Mouse (Mus musculus): ENCODE measurements around the gene Nxph1. TPM values are rescaled to one million over a fixed set of nuclear protein-coding genes. Genes with fewer than 3 reads are reported as not detected.
A peak's percentile ranks its signal among the peaks of the same experiment; 100 is the strongest.

The Nxph1 gene
- polyA plus RNA-seq, 1 experiment from 2014 or later, result 1.6 TPM

GRCm38 (mm10) chr6:9182477-9182876 is 234.2 kb downstream of the Nxph1 start:
- no peak overlapping the region for H3K9ac ChIP-seq
- no peaks in the 10 kb centered on the region for H3K27me3 ChIP-seq
- WGBS, result 57% methylated on average over 3 of the region's 3 CpGs
- no peaks in the 10 kb centered on the region for H3K9me3 ChIP-seq
- H3K4me1 ChIP-seq, result no peaks in the 10 kb centered on the region
- no peaks in the 10 kb centered on the region for H3K36me3 ChIP-seq
- H3K4me2 ChIP-seq (replicated peaks), result no peak overlapping the region
- H3K27ac ChIP-seq, result no peak overlapping the region
- no peak overlapping the region for H3K4me3 ChIP-seq
- no peak for ATAC-seq (ENCODE audit: low FRiP score, low read depth)

GRCm38 (mm10) chr6:9210730-9211129 is 262.5 kb downstream of the Nxph1 start:
- Histone ChIP-seq H3K9me3 (no peaks in the 10 kb centered on the region), H3K9ac (no peak overlapping the region), H3K4me3 (no peak overlapping the region), H3K27ac (no peak overlapping the region), H3K36me3 (no peaks in the 10 kb centered on the region), H3K4me1 (no peaks in the 10 kb centered on the region), H3K27me3 (no peaks in the 10 kb centered on the region), H3K4me2 (replicated peaks) (no peak overlapping the region)
- 85% methylated on average over 4 of the region's 4 CpGs for WGBS
- ATAC-seq (ENCODE audit: low FRiP score, low read depth), result no peak

- H3K27me3 ChIP-seq, result no peaks in the 10 kb centered on the region
- ATAC-seq (ENCODE audit: low FRiP score, low read depth), result no peak
- H3K4me1 ChIP-seq, result peaks cover 7% of the 10 kb centered on the region; the same call in 1 of the 2 replicates
- H3K27ac ChIP-seq, result no peak overlapping the region
- H3K9ac ChIP-seq, result no peak overlapping the region
- WGBS, result 13% methylated on average over 4 of the region's 4 CpGs
- no peak overlapping the region for H3K4me3 ChIP-seq
- H3K9me3 ChIP-seq, result no peaks in the 10 kb centered on the region
- H3K4me2 ChIP-seq (replicated peaks), result 0 out of 2 replicates have a peak overlapping the region, but pooled peaks have one; percentile 1
- H3K36me3 ChIP-seq, result no peaks in the 10 kb centered on the region
Observed at GRCm38 (mm10) chr6:9220724-9221453, 272.7 kb downstream of the Nxph1 start.

- H3K9me3 ChIP-seq, result no peaks in the 10 kb centered on the region
- H3K4me2 ChIP-seq (replicated peaks), result no peak overlapping the region
- H3K4me1 ChIP-seq, result no peaks in the 10 kb centered on the region
- no peak overlapping the region for H3K9ac ChIP-seq
- no peaks in the 10 kb centered on the region for H3K27me3 ChIP-seq
- no peak overlapping the region for H3K4me3 ChIP-seq
- ATAC-seq (ENCODE audit: low FRiP score, low read depth), result no peak
- H3K36me3 ChIP-seq, result no peaks in the 10 kb centered on the region
- no peak overlapping the region for H3K27ac ChIP-seq
Observed at GRCm38 (mm10) chr6:9234802-9235201, 286.6 kb downstream of the Nxph1 start.

GRCm38 (mm10) chr6:9267998-9268397 is 319.8 kb downstream of the Nxph1 start:
- Histone ChIP-seq H3K9me3 (no peaks in the 10 kb centered on the region), H3K4me1 (no peaks in the 10 kb centered on the region), H3K4me2 (replicated peaks) (no peak overlapping the region), H3K4me3 (no peak overlapping the region), H3K36me3 (no peaks in the 10 kb centered on the region), H3K27ac (no peak overlapping the region), H3K27me3 (no peaks in the 10 kb centered on the region), H3K9ac (no peak overlapping the region)
- no peak for ATAC-seq (ENCODE audit: low FRiP score, low read depth)
- WGBS, result 74% methylated on average over 1 of the region's 1 CpGs

Other genes with a start within 250 kb of the Nxph1 start
- gene Ica1, start 169.9 kb upstream of the Nxph1 start, polyA plus RNA-seq (2015; fragmentation: Nextera tagmentation; extraction: Ambion mirVana), result 17.3 and 18.8 TPM in 2 replicates